Mouse (Mus musculus): Measurements from ENCODE around the gene Capg. TPM values are rescaled to one million over a fixed set of nuclear protein-coding genes. Genes with fewer than 3 reads are reported as not detected.

The Capg gene
- 621 TPM for polyA plus RNA-seq (2017; shearing (Covaris generic))

DNA sequence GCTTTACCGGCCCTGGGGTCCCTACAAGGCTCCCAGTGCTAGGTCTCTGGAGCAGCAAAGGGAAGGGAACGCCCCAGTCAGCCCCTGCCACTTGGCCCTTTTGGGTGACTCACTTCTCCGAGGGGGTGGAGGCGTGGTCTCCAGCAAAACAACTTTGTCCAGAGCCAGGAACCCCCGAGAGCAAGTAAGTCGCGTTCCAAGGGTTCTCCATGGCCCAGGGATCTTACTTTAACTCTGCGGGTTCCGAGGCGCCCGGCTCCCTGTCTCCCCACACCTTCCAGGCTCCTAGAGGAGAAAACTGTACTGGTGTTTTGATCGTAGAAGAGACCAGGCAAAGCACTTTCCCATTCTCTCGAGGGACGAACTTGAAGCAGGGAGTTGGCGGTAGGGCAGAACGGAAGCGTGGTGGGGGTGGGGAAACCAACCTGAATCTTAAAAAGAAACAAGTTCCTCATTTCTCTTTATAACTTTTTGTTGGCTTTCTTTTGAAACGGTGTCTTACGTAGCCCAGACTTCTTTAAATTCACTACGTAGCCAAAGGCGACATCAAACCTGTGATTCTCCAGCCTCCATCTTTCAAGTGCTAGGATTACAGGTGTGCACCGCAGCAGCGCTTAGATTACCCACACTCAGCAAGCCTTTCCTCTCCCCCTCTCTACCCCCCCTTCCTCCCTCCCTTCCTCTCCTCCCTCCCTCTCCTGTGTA lies at the start of gene Capg:
TSS of gene Capg (plus strand) at position 109 of the 705 bp plus-strand sequence.

GRCm38 (mm10) chr6:72521607-72522006 lies 22.6 kb upstream of the Capg start, which contains the start of gene Sh2d6:
TSS of gene Sh2d6 (minus strand) at chr6:72521707.

GRCm38 (mm10) chr6:72597956-72598753 lies 54.0 kb downstream of the Capg start, which contains the start of the genes Elmod3 and Retsat:
TSS of gene Elmod3 (minus strand) at chr6:72598413.
TSS of gene Retsat (plus strand) at chr6:72598475.

Other genes starting within 250 kb of the Capg start
- gene Sftpb, start 239.8 kb upstream of the Capg start, polyA plus RNA-seq (2017; shearing (Covaris generic)) = not detected
- 26.7 TPM for gene Usp39, start 199.2 kb upstream of the Capg start, polyA plus RNA-seq (2017; shearing (Covaris generic))
- gene 0610030E20Rik, start 197.1 kb upstream of the Capg start, polyA plus RNA-seq (2017; shearing (Covaris generic)) = 45.7 TPM
- 0.59 TPM for gene Tmem150a, start 188.9 kb upstream of the Capg start, polyA plus RNA-seq (2017; shearing (Covaris generic))
- gene Rnf181, start 177.4 kb upstream of the Capg start, polyA plus RNA-seq (2017; shearing (Covaris generic)) = 157 TPM
- 64.9 TPM for gene Vamp5, start 163.9 kb upstream of the Capg start, polyA plus RNA-seq (2017; shearing (Covaris generic))
- 303 TPM for gene Vamp8, start 153.7 kb upstream of the Capg start, polyA plus RNA-seq (2017; shearing (Covaris generic))
- 12.6 TPM for gene Ggcx, start 130.1 kb upstream of the Capg start, polyA plus RNA-seq (2017; shearing (Covaris generic))
- 449 TPM for gene Mat2a, start 104.8 kb upstream of the Capg start, polyA plus RNA-seq (2017; shearing (Covaris generic))
- gene Sh2d6, start 22.7 kb upstream of the Capg start, polyA plus RNA-seq (2017; shearing (Covaris generic)) = not detected
- 25.9 TPM for gene Elmod3, start 54.0 kb downstream of the Capg start, polyA plus RNA-seq (2017; shearing (Covaris generic))
- gene Retsat, start 54.1 kb downstream of the Capg start, polyA plus RNA-seq (2017; shearing (Covaris generic)) = 5.3 TPM
- 156 TPM for gene Tgoln1, start 72.6 kb downstream of the Capg start, polyA plus RNA-seq (2017; shearing (Covaris generic))
- 1.0 TPM for gene Tcf7l1, start 244.9 kb downstream of the Capg start, polyA plus RNA-seq (2017; shearing (Covaris generic))

Data from inflammation-experienced regulatory T-cells, adult 16 weeks (primary cell).